Mouse (Mus musculus): ENCODE results near the gene Sik3.

GRCm38 (mm10) chr9:46121486-46121885 is 108.9 kb downstream of the Sik3 start:
- TF ChIP-seq CTCF (IDR thresholded peaks at IDR 0.05; ENCODE audit: insufficient read depth, low read length), result no peak
- no peak for TF ChIP-seq POLR2A (IDR thresholded peaks at IDR 0.05; ENCODE audit: borderline replicate concordance, extremely low read depth, low read depth, low read length)

Measured in lung, adult 2 months (tissue).